Mouse (Mus musculus): ENCODE data around the gene Sec61a2. TPM values are rescaled to one million over a fixed set of nuclear protein-coding genes. Genes with fewer than 3 reads are reported as not detected.

Sec61a2 gene
- polyA plus RNA-seq, 1 experiment from 2014 or later, result 9.4 TPM

DNA sequence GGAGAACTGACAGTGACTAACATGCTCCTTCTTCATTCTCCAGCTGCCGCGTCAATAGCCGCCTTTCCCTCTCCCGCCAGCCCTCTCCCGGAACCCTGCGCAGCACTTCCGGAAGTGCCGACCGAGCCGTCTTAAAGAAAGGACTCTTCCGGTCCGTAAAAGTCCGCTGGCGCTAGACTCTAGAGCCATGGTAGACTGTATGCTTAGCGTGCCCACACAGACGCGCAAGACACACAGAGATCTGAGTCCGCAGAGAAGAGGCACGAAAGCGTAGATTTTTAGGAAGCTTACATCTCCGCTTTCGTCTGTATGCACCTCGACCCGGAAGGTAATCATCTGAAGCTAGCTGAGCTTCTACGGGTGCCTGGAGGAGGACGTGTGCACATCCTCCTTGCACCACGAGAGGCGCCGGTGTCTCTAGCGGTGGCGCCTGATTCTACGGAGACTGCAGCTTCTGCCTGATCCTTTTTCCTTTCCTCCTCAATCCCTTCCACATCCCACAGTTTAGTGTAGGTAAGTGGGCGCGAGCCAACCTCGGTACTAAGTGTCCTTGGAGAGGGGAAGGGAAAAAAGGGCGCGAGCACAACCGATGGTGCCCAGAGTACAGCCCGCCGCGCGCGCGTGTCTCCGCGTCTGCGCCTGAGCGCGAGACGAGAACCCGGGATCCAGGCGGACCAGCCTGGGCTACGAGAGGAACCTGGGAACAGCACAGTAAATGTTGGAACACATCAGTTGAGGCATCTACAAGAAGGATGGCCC lies 50.2 kb downstream of the Sec61a2 start, which contains the start of the genes Nudt5 and Cdc123:
TSS of gene Nudt5 (plus strand) at position 147 of the 759 bp plus-strand sequence.
TSS of gene Cdc123 (minus strand) at position 292 of the 759 bp plus-strand sequence.
- under 1% methylated on average over 53 of the region's 53 CpGs for WGBS (ENCODE audit: missing documents)
- H3K36me3 ChIP-seq (ENCODE audit: inconsistent target), result peaks cover 15% of the 10 kb centered on the region
- peak within 1 kb of the TSS; percentile 94 for H3K4me3 ChIP-seq (ENCODE audit: inconsistent target)
- peaks cover 69% of the 10 kb centered on the region for H3K79me2 ChIP-seq (ENCODE audit: inconsistent target)
- H3K27ac ChIP-seq, result peak within 1 kb of the TSS; percentile 92

- Histone ChIP-seq H3K27ac (peak overlapping the region; percentile 92), H3K4me3 (ENCODE audit: inconsistent target) (peak overlapping the region; percentile 94), H3K36me3 (ENCODE audit: inconsistent target) (peaks cover 22% of the 10 kb centered on the region), H3K79me2 (ENCODE audit: inconsistent target) (peaks cover 67% of the 10 kb centered on the region)
- under 1% methylated on average over 22 of the region's 23 CpGs for WGBS (ENCODE audit: missing documents)
Measured at GRCm38 (mm10) chr2:5844181-5844872, 50.9 kb downstream of the Sec61a2 start.

GRCm38 (mm10) chr2:5840815-5841214 lies 54.4 kb downstream of the Sec61a2 start:
- 88% methylated on average over 11 of the region's 11 CpGs for WGBS (ENCODE audit: missing documents)
- Histone ChIP-seq H3K27ac (no peak overlapping the region), H3K36me3 (ENCODE audit: inconsistent target) (peaks cover 44% of the 10 kb centered on the region)

GRCm38 (mm10) chr2:5825265-5825913 lies 69.8 kb downstream of the Sec61a2 start:
- Histone ChIP-seq H3K4me3 (ENCODE audit: inconsistent target) (no peak overlapping the region), H3K36me3 (ENCODE audit: inconsistent target) (peaks cover 31% of the 10 kb centered on the region; the same call in 1 of the 2 replicates), H3K27ac (0 out of 2 replicates have a peak overlapping the region, but pooled peaks have one; percentile 21), H3K79me2 (ENCODE audit: inconsistent target) (peaks cover 9% of the 10 kb centered on the region; the same call in 1 of the 2 replicates)
- WGBS (ENCODE audit: missing documents), result 96% methylated on average over 5 of the region's 5 CpGs

More at GRCm38 (mm10) chr2:5840815-5841214, 54.4 kb downstream of the Sec61a2 start:
- H3K4me3 ChIP-seq (ENCODE audit: inconsistent target), result no peak overlapping the region
- H3K79me2 ChIP-seq (ENCODE audit: inconsistent target), result peaks cover 50% of the 10 kb centered on the region

GRCm38 (mm10) chr2:5824685-5825084 lies 70.5 kb downstream of the Sec61a2 start:
- Histone ChIP-seq H3K36me3 (ENCODE audit: inconsistent target) (peaks cover 32% of the 10 kb centered on the region; the same call in 1 of the 2 replicates), H3K27ac (peak overlapping the region; percentile 21), H3K79me2 (ENCODE audit: inconsistent target) (peaks cover 9% of the 10 kb centered on the region; the same call in 1 of the 2 replicates), H3K4me3 (ENCODE audit: inconsistent target) (no peak overlapping the region)
- 29% methylated on average over 5 of the region's 5 CpGs for WGBS (ENCODE audit: missing documents)

DNA sequence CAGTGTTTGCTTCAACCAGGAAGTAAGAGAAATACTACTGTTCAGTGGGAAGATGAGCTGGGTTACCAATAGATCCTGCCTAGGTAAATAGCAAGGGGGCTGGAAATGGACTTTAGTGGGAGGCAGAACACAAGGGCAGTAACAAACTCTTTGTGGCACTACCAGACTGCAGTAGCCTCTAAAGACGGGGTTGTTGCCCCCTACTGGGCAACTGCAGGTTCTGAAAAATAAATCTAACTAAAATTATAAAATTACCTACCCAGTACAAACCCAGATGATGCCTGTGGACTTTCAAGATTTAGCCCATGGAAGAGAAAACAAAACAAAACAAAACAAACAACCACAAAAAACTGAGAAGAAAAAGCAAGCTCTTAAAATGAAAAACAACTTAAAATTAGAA lies 71.0 kb downstream of the Sec61a2 start:
- Histone ChIP-seq H3K27ac (peak overlapping the region; percentile 21), H3K4me3 (ENCODE audit: inconsistent target) (no peak overlapping the region), H3K36me3 (ENCODE audit: inconsistent target) (peaks cover 36% of the 10 kb centered on the region; the same call in 1 of the 2 replicates), H3K79me2 (ENCODE audit: inconsistent target) (peaks cover 9% of the 10 kb centered on the region; the same call in 1 of the 2 replicates)
- WGBS (ENCODE audit: missing documents), result 19% methylated on average over 1 of the region's 1 CpGs

GRCm38 (mm10) chr2:5822449-5822848 lies 72.8 kb downstream of the Sec61a2 start:
- H3K79me2 ChIP-seq (ENCODE audit: inconsistent target), result peaks cover 9% of the 10 kb centered on the region; the same call in 1 of the 2 replicates
- WGBS (ENCODE audit: missing documents), result 92% methylated on average over 6 of the region's 6 CpGs
- no peak overlapping the region for H3K27ac ChIP-seq
- no peak overlapping the region for H3K4me3 ChIP-seq (ENCODE audit: inconsistent target)
- H3K36me3 ChIP-seq (ENCODE audit: inconsistent target), result peaks cover 42% of the 10 kb centered on the region

- Histone ChIP-seq H3K27ac (no peak overlapping the region), H3K79me2 (ENCODE audit: inconsistent target) (peaks cover 9% of the 10 kb centered on the region; the same call in 1 of the 2 replicates), H3K36me3 (ENCODE audit: inconsistent target) (peaks cover 41% of the 10 kb centered on the region), H3K4me3 (ENCODE audit: inconsistent target) (no peak overlapping the region)
- WGBS (ENCODE audit: missing documents), result 89% methylated on average over 10 of the region's 10 CpGs
Measured at GRCm38 (mm10) chr2:5821264-5821663, 74.0 kb downstream of the Sec61a2 start.

Other genes with a start within 250 kb of the Sec61a2 start
- 8.8 to 14.3 TPM (median 11.1 TPM) in 3 replicates for gene Camk1d, start 180.9 kb downstream of the Sec61a2 start, polyA plus RNA-seq (2018)
- 10.6 to 29.8 TPM (median 12.1 TPM) in 3 replicates for gene Nudt5, start 50.4 kb downstream of the Sec61a2 start, polyA plus RNA-seq (2018)
- 56.0 to 70.6 TPM (median 63.8 TPM) in 3 replicates for gene Cdc123, start 50.3 kb downstream of the Sec61a2 start, polyA plus RNA-seq (2018)
- gene Gm13199, start 32.5 kb downstream of the Sec61a2 start, polyA plus RNA-seq (2018), result 0.38 to 0.52 TPM in 2 of 3 replicates, not detected in the other
- gene Dhtkd1, start 47.4 kb upstream of the Sec61a2 start, polyA plus RNA-seq (2018), result 0.28 to 1.1 TPM (median 0.29 TPM) in 3 replicates
- gene Upf2, start 56.0 kb upstream of the Sec61a2 start, polyA plus RNA-seq (2018), result 15.9 to 30.9 TPM (median 17.5 TPM) in 3 replicates
- 0.11 TPM in 1 of 3 replicates, not detected in the others for gene Proser2, start 234.8 kb upstream of the Sec61a2 start, polyA plus RNA-seq (2018)

Measured in macrophage (primary cell).